8 mouse cellular contexts compared by ENCODE assay signal in the genomic region with DNA sequence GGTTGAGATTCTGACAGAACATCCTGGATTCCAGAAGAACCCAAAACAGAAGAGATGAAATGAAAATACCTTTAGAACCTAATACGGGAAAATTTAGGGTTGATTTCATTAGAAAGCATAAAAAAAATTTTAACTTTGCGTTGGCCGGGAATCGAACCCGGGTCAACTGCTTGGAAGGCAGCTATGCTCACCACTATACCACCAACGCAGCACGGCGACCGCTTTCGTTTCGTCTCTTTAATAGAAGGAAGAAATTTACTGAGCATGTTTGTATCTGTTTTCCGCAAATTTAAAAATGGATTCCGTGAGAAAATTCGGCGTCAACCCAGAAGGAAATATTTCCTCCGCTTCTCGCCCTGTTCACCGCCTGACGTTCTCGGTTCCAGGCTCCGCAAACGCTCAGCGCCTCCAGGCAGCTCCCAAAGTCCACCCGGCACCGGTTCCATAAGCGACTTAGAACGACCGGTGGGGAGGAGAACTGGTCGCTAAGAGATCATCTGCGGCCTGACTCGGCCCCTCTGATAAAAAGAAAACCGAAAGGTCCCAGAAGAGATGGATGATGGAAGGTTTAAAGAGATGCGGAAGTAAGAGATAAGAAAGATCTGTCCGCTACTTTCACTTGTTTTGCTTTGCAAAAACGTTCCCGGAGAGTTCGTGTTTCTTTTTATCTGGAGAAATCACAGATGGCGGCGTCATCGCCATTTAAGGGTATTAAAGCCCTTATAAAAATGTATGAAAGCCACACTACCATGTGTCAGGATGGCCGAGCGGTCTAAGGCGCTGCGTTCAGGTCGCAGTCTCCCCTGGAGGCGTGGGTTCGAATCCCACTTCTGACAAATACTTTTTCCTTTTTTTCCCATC. TPM values are rescaled to one million over a fixed set of nuclear protein-coding genes. Genes with fewer than 3 reads are reported as not detected.
DNase-seq lines count a peak whose midpoint lies in the region; ATAC-seq and TF ChIP-seq lines count a peak whose summit lies in the region.

No protein-coding gene starts in this region.

- DNase-seq in cerebellum, adult 11-12 months = peak; percentile 79
- DNase-seq in heart, postnatal 25 days (ENCODE audit: low spot score) = peak; percentile 60
- peak; percentile 82 to 93 for DNase-seq in layer of hippocampus, adult 18-20 months (ENCODE audit: low spot score in 2 of 2)
- DNase-seq in lung, adult 18-20 months = peak; percentile 79 to 87
- DNase-seq in testis, postnatal 10 days (ENCODE audit: low spot score) = peak; percentile 87

- no peak for TF ChIP-seq CTCF in ES-Bruce4 (IDR thresholded peaks at IDR 0.05; ENCODE audit: low read depth, low read length)

- intact Hi-C loops in heart, postnatal 25 days (cut with DNase I) = loop anchor here (2.0 to 10.0 kb wide), 2 partner anchors 63 to 467 kb away; a partner anchor contains a TSS

- H3K27me3 ChIP-seq in ES-Bruce4 (ENCODE audit: control insufficient read depth, insufficient read depth, low read length, poor library complexity, severe bottlenecking) = no peaks in the 10 kb centered on the region
- H3K27me3 ChIP-seq in forebrain, embryonic 15.5 days = peaks cover 6% of the 10 kb centered on the region; the same call in 1 of the 2 replicates
- peaks cover 3% of the 10 kb centered on the region; the same call in 1 of the 2 replicates for H3K27me3 ChIP-seq in neural tube, embryonic 14.5 days (ENCODE audit: control insufficient read depth, insufficient read depth, low read length)

- peak overlapping the region; percentile 99 for H3K9ac ChIP-seq in ES-Bruce4 (ENCODE audit: low read depth, poor library complexity, severe bottlenecking)
- H3K9ac ChIP-seq in forebrain, embryonic 15.5 days (replicated peaks) = peak overlapping the region; percentile 77
- H3K9ac ChIP-seq in neural tube, embryonic 14.5 days (replicated peaks; ENCODE audit: low read depth, low read length) = peak overlapping the region; percentile 80

- no peaks in the 10 kb centered on the region for H3K36me3 ChIP-seq in ES-Bruce4 (ENCODE audit: control insufficient read depth, insufficient read depth, low read length, poor library complexity, severe bottlenecking)
- H3K36me3 ChIP-seq in forebrain, embryonic 15.5 days = no peaks in the 10 kb centered on the region
- no peaks in the 10 kb centered on the region for H3K36me3 ChIP-seq in neural tube, embryonic 14.5 days (ENCODE audit: control insufficient read depth, insufficient read depth, low read length)

- no peaks in the 10 kb centered on the region for H3K9me3 ChIP-seq in ES-Bruce4 (replicated peaks; ENCODE audit: control insufficient read depth, insufficient read depth, low read length, poor library complexity, severe bottlenecking)
- no peaks in the 10 kb centered on the region for H3K9me3 ChIP-seq in forebrain, embryonic 15.5 days
- H3K9me3 ChIP-seq in neural tube, embryonic 14.5 days (ENCODE audit: control insufficient read depth, low read length) = no peaks in the 10 kb centered on the region

- ATAC-seq in forebrain, embryonic 15.5 days (replicated peaks) = peak; percentile 85
- ATAC-seq in neural tube, embryonic 14.5 days (ENCODE audit: low read depth) = peak; percentile 87

- peak overlapping the region; percentile 100 for H3K4me3 ChIP-seq in ES-Bruce4 (ENCODE audit: low read depth, low read length)
- H3K4me3 ChIP-seq in forebrain, embryonic 15.5 days = peak overlapping the region; percentile 73
- peak overlapping the region; percentile 94 for H3K4me3 ChIP-seq in neural tube, embryonic 14.5 days (ENCODE audit: low read depth, low read length)

- no peak overlapping the region for H3K27ac ChIP-seq in ES-Bruce4 (ENCODE audit: insufficient read depth, low read length)
- peak overlapping the region; percentile 91 for H3K27ac ChIP-seq in forebrain, embryonic 15.5 days (replicated peaks)
- peak overlapping the region; percentile 91 for H3K27ac ChIP-seq in neural tube, embryonic 14.5 days (ENCODE audit: low read depth, low read length)

- H3K4me1 ChIP-seq in ES-Bruce4 (ENCODE audit: control insufficient read depth, insufficient read depth, low read length) = no peaks in the 10 kb centered on the region
- H3K4me1 ChIP-seq in forebrain, embryonic 15.5 days = peaks cover 23% of the 10 kb centered on the region
- 0 out of 2 replicates have a peak, but pooled peaks cover 3% of the 10 kb centered on the region for H3K4me1 ChIP-seq in neural tube, embryonic 14.5 days (ENCODE audit: control insufficient read depth, insufficient read depth, low read length)

- under 1% methylated on average over 47 of the region's 47 CpGs for WGBS in forebrain, embryonic 15.5 days
- whole genome bisulfite sequencing in neural tube, embryonic 14.5 days = under 1% methylated on average over 47 of the region's 47 CpGs

- H3K4me2 ChIP-seq in forebrain, embryonic 15.5 days (replicated peaks) = peak overlapping the region; percentile 48
- peak overlapping the region; percentile 37 for H3K4me2 ChIP-seq in neural tube, embryonic 14.5 days (ENCODE audit: low read depth, low read length)

- TF ChIP-seq EP300 in ES-Bruce4 (IDR thresholded peaks at IDR 0.05; ENCODE audit: insufficient read depth, low read depth, low read length) = no peak

- no peak for TF ChIP-seq POLR2A in ES-Bruce4 (IDR thresholded peaks at IDR 0.05; ENCODE audit: insufficient read depth, low read length)

RNA-seq across cellular contexts. Expression of a gene that starts 19.4 kb away (rescaled TPM):
- polyA plus RNA-seq in ES-Bruce4 (2011; ENCODE audit: insufficient read depth, insufficient read length, low read depth, missing spikeins) = not detected in 2 replicates
- 0.34 and 0.36 TPM in 2 replicates for polyA plus RNA-seq in forebrain, embryonic 15.5 days (2015; fragmentation: Nextera tagmentation; extraction: Ambion mirVana)
- total RNA-seq in heart, postnatal 25 days (2021) = under 1 TPM; 0.34 to 0.52 TPM
- under 1 TPM in 1 of 2 experiments, not detected in 1; 0.25 TPM for total RNA-seq in layer of hippocampus, adult 18-20 months (2021)
- polyA plus RNA-seq in neural tube, embryonic 14.5 days (2014; fragmentation: Nextera tagmentation; extraction: Ambion mirVana) = 0.49 TPM in 1 of 2 replicates, not detected in the other

RNA-seq across cellular contexts. Expression of a gene that starts 26.6 kb away (rescaled TPM):
- polyA plus RNA-seq in ES-Bruce4 (2011; ENCODE audit: insufficient read depth, insufficient read length, low read depth, missing spikeins) = 0.78 and 0.87 TPM in 2 replicates
- 8.7 and 8.8 TPM in 2 replicates for polyA plus RNA-seq in forebrain, embryonic 15.5 days (2015; fragmentation: Nextera tagmentation; extraction: Ambion mirVana)
- 10 to 100 TPM; 12.5 to 15.6 TPM for total RNA-seq in heart, postnatal 25 days (2021)
- total RNA-seq in layer of hippocampus, adult 18-20 months (2021) = 10 to 100 TPM in 1 of 2 experiments, 1 to 10 TPM in 1; 9.9 to 12.5 TPM
- 5.5 and 8.8 TPM in 2 replicates for polyA plus RNA-seq in neural tube, embryonic 14.5 days (2014; fragmentation: Nextera tagmentation; extraction: Ambion mirVana)
